Mouse (Mus musculus) lung, adult 10 weeks (tissue): ENCODE measurements around the gene Gal3st4. TPM values are rescaled to one million over a fixed set of nuclear protein-coding genes. Genes with fewer than 3 reads are reported as not detected.

Experiments
- polyA plus RNA-seq: library from polyadenylated mRNA; stranded (reverse); fragments of 350-450 nt; fragmentation: Illumina TruSeq; extraction: RNeasy Lipid Tissue Mini Kit (QIAGEN cat#74804); gene quantifications from one replicate; pipeline ENCODE4 v1.2.3, GENCODE M21; 2014; ENCODE audit warnings: low read depth, low replicate concordance; ENCODE audit not compliant: insufficient read depth

The Gal3st4 gene
- 0.70 TPM for polyA plus RNA-seq

GRCm38 (mm10) chr5:138272409-138272923 is at the start of gene Gal3st4:
Gene Gal3st4 (minus strand): TSS chr5:138272840.

GRCm38 (mm10) chr5:138279585-138280424 is 7.2 kb upstream of the Gal3st4 start, which contains the start of the genes Gm43720, Gpc2 and Stag3:
Gene Gm43720 (minus strand): TSS chr5:138279958.
Gene Gpc2 (minus strand): TSS chr5:138280005.
Gene Stag3 (plus strand): TSS chr5:138280240.

GRCm38 (mm10) chr5:138263260-138264206 is 9.1 kb downstream of the Gal3st4 start, which contains the start of gene BC037034:
Gene BC037034 (minus strand): TSS chr5:138264033.

GRCm38 (mm10) chr5:138255353-138256093 is 17.1 kb downstream of the Gal3st4 start, which contains the start of gene Lamtor4:
Gene Lamtor4 (plus strand): TSS chr5:138255482.

GRCm38 (mm10) chr5:138225700-138226099 is 46.9 kb downstream of the Gal3st4 start, which contains the start of gene Nxpe5:
Gene Nxpe5 (plus strand): TSS chr5:138225898.

Other genes starting within 250 kb of the Gal3st4 start
- gene Smok3c, start 219.6 kb downstream of the Gal3st4 start, polyA plus RNA-seq: not detected
- gene Zkscan1, start 187.8 kb downstream of the Gal3st4 start, polyA plus RNA-seq: 5.0 TPM
- 15.8 TPM for gene Zscan21, start 155.9 kb downstream of the Gal3st4 start, polyA plus RNA-seq
- gene Zfp113, start 117.1 kb downstream of the Gal3st4 start, polyA plus RNA-seq: 2.2 TPM
- gene Cops6, start 111.8 kb downstream of the Gal3st4 start, polyA plus RNA-seq: 86.6 TPM
- 9.1 TPM for gene Ap4m1, start 100.8 kb downstream of the Gal3st4 start, polyA plus RNA-seq
- gene Mcm7, start 100.4 kb downstream of the Gal3st4 start, polyA plus RNA-seq: 18.9 TPM
- gene Taf6, start 85.4 kb downstream of the Gal3st4 start, polyA plus RNA-seq: 17.3 TPM
- 16.2 TPM for gene Cnpy4, start 85.4 kb downstream of the Gal3st4 start, polyA plus RNA-seq
- gene Mblac1, start 78.5 kb downstream of the Gal3st4 start, polyA plus RNA-seq: 3.5 TPM
- gene Nxpe5, start 46.9 kb downstream of the Gal3st4 start, polyA plus RNA-seq: 0.40 TPM
- gene Lamtor4, start 17.4 kb downstream of the Gal3st4 start, polyA plus RNA-seq: 84.6 TPM
- gene BC037034, start 8.8 kb downstream of the Gal3st4 start, polyA plus RNA-seq: 12.5 TPM
- not detected for gene Gm43720, start 7.1 kb upstream of the Gal3st4 start, polyA plus RNA-seq
- gene Gpc2, start 7.2 kb upstream of the Gal3st4 start, polyA plus RNA-seq: 0.81 TPM
- not detected for gene Stag3, start 7.4 kb upstream of the Gal3st4 start, polyA plus RNA-seq
- gene Pvrig, start 69.1 kb upstream of the Gal3st4 start, polyA plus RNA-seq: 0.23 TPM
- 3.9 TPM for gene Zfp157, start 168.6 kb upstream of the Gal3st4 start, polyA plus RNA-seq